12 mouse cellular contexts compared by ENCODE assay signal in genomic region chr17:78407581-78407980, GRCm38 (mm10). TPM values are rescaled to one million over a fixed set of nuclear protein-coding genes. Genes with fewer than 3 reads are reported as not detected.
DNase-seq lines count a peak whose midpoint lies in the region; ATAC-seq and TF ChIP-seq lines count a peak whose summit lies in the region.
"Had no signal": no experiment of that assay in that cellular context is flagged by ENCODE, and none has a peak within 500 bp of the region (broad histone marks: within the 10 kb centered on the region; RNA-seq: fewer than 3 reads in every experiment).

No protein-coding gene starts in this region.

- TF ChIP-seq CTCF in kidney, adult 2 months (conservative IDR thresholded peaks at IDR 0.05; ENCODE audit: insufficient read depth, insufficient read length, low read depth, low read length) = no peak
- no peak for TF ChIP-seq CTCF in small intestine, adult 2 months (IDR thresholded peaks at IDR 0.05; ENCODE audit: extremely low read depth, insufficient read length, insufficient replicate concordance, low read depth, low read length)

- no peak overlapping the region for H3K9ac ChIP-seq in kidney, embryonic 15.5 days
- H3K9ac ChIP-seq: limb, embryonic 15.5 days; stomach, embryonic 15.5 days had no signal

- intact Hi-C loops in heart, postnatal 10 days (cut with DNase I) = no loop called here
- intact Hi-C loops in left cerebral cortex, postnatal 14 days (cut with DNase I) = no loop called here

- H3K9me3 ChIP-seq in kidney, embryonic 15.5 days (replicated peaks) = no peaks in the 10 kb centered on the region
- H3K9me3 ChIP-seq: limb, embryonic 15.5 days; stomach, embryonic 15.5 days had no signal

- H3K4me1 ChIP-seq in kidney, adult 2 months (ENCODE audit: control insufficient read depth, insufficient read depth, low read length) = peaks cover 11% of the 10 kb centered on the region
- H3K4me1 ChIP-seq in kidney, embryonic 15.5 days = peaks cover 7% of the 10 kb centered on the region; the same call in 1 of the 2 replicates
- H3K4me1 ChIP-seq in small intestine, adult 2 months (ENCODE audit: control insufficient read depth, insufficient read depth, insufficient read length, low read length) = peaks cover 31% of the 10 kb centered on the region
- H3K4me1 ChIP-seq: stomach, embryonic 15.5 days had no signal

- no peaks in the 10 kb centered on the region for H3K27me3 ChIP-seq in kidney, adult 2 months (replicated peaks; ENCODE audit: control insufficient read depth, insufficient read depth, low read length)
- H3K27me3 ChIP-seq in kidney, embryonic 15.5 days = no peaks in the 10 kb centered on the region
- no peaks in the 10 kb centered on the region for H3K27me3 ChIP-seq in small intestine, adult 2 months (ENCODE audit: control insufficient read depth, insufficient read depth, low read length)
- H3K27me3 ChIP-seq: CH12.LX; limb, embryonic 15.5 days; stomach, embryonic 15.5 days had no signal

- no peak overlapping the region for H3K4me3 ChIP-seq in kidney, adult 2 months (ENCODE audit: insufficient read depth, low read depth, low read length)
- H3K4me3 ChIP-seq in kidney, embryonic 15.5 days (replicated peaks) = no peak overlapping the region
- H3K4me3 ChIP-seq in small intestine, adult 2 months (ENCODE audit: low read depth, low read length) = no peak overlapping the region
- H3K4me3 ChIP-seq: erythroblast, embryonic 14.5 days; limb, embryonic 15.5 days; stomach, embryonic 15.5 days had no signal

- no peak overlapping the region for H3K4me2 ChIP-seq in kidney, embryonic 15.5 days
- H3K4me2 ChIP-seq: limb, embryonic 15.5 days; stomach, embryonic 15.5 days had no signal

- no peaks in the 10 kb centered on the region; the same call in none of the 2 replicates for H3K36me3 ChIP-seq in kidney, adult 2 months (ENCODE audit: control insufficient read depth, insufficient read depth, low read length)
- peaks cover 42% of the 10 kb centered on the region for H3K36me3 ChIP-seq in kidney, embryonic 15.5 days
- H3K36me3 ChIP-seq in small intestine, adult 2 months (ENCODE audit: control insufficient read depth, insufficient read depth, low read length) = peaks cover 31% of the 10 kb centered on the region

- WGBS in kidney, adult 2 months = 24% methylated on average over 4 of the region's 4 CpGs
- 39% methylated on average over 4 of the region's 4 CpGs for WGBS in kidney, embryonic 15.5 days
- WGBS in small intestine, adult 2 months = 67% methylated on average over 4 of the region's 4 CpGs

- no peak overlapping the region for H3K27ac ChIP-seq in kidney, adult 2 months (ENCODE audit: insufficient read depth, low read depth, low read length)
- H3K27ac ChIP-seq in kidney, embryonic 15.5 days = no peak overlapping the region
- peak overlapping the region; percentile 26; the same call in 1 of the 2 replicates for H3K27ac ChIP-seq in small intestine, adult 2 months (ENCODE audit: insufficient read depth, low read depth, low read length)
- H3K27ac ChIP-seq: limb, embryonic 15.5 days had no signal

- TF ChIP-seq POLR2A in kidney, adult 2 months (IDR thresholded peaks at IDR 0.05; ENCODE audit: low read depth, low read length) = no peak
- no peak for TF ChIP-seq POLR2A in small intestine, adult 2 months (IDR thresholded peaks at IDR 0.05; ENCODE audit: low read depth, low read length)

- DNase-seq in kidney, adult 2 months = peak; percentile 80
- DNase-seq in adrenal gland, postnatal 14 days = peak; percentile 38
- peak; percentile 62 to 64 for DNase-seq in heart, postnatal 10 days
- DNase-seq in left cerebral cortex, postnatal 14 days (ENCODE audit: low spot score in 2 of 2) = no peak
- DNase-seq: right cerebral cortex, adult 18-20 months had no signal

- ATAC-seq in kidney, embryonic 15.5 days (replicated peaks; ENCODE audit: low FRiP score) = no peak
- ATAC-seq in erythroid progenitor cell, adult 5-6 weeks (replicated peaks; ENCODE audit: low FRiP score, poor library complexity, severe bottlenecking) = no peak

RNA-seq across cellular contexts. Expression of gene Fez2, which starts 10.4 kb away (rescaled TPM):
- polyA plus RNA-seq in kidney, adult 2 months (2012; rRNA removed) = 37.1 and 42.9 TPM in 2 replicates
- polyA plus RNA-seq in kidney, embryonic 15.5 days (2015; fragmentation: Nextera tagmentation; extraction: Ambion mirVana) = 39.8 and 40.2 TPM in 2 replicates
- total RNA-seq in adrenal gland, postnatal 14 days (2021) = 42.9 and 45.9 TPM in 2 replicates
- 10 to 100 TPM; 80.8 to 85.0 TPM for total RNA-seq in heart, postnatal 10 days (2021)
- 13.8 and 31.7 TPM in 2 replicates for polyA plus RNA-seq in small intestine, adult 2 months (2012; rRNA removed)
- total RNA-seq in erythroid progenitor cell, adult 5-6 weeks (2015; ENCODE audit: low replicate concordance) = 5.9 and 14.8 TPM in 2 replicates
- total RNA-seq in erythroid progenitor cell, adult 5-6 weeks (2017; ENCODE audit: low replicate concordance) = 9.6 and 10.7 TPM in 2 replicates
- total RNA-seq in left cerebral cortex, postnatal 14 days (2021) = 10 to 100 TPM; 35.2 to 37.9 TPM

Comparison
In these comparisons a context has a peak if more than half of its experiments do, and no peak if none do; other contexts are left out.
1. DNase-seq: peak in kidney, adult 2 months (single experiment), adrenal gland, postnatal 14 days (single experiment) and heart, postnatal 10 days (2 of 2); none in left cerebral cortex, postnatal 14 days (0 of 2).